Mouse (Mus musculus): Measurements from ENCODE around the gene Tbc1d32.

Tbc1d32 gene

GRCm38 (mm10) chr10:56106333-56106995 is 122.0 kb downstream of the Tbc1d32 start, which contains the start of gene Msl3l2:
Msl3l2 (plus strand) TSS chr10:56106917.
- DNase-seq, result peak; percentile 86

GRCm38 (mm10) chr10:56099641-56100310 is 128.7 kb downstream of the Tbc1d32 start:
- DNase-seq, result no peak

GRCm38 (mm10) chr10:56099126-56099525 is 129.4 kb downstream of the Tbc1d32 start:
- DNase-seq, result no peak

GRCm38 (mm10) chr10:56096757-56097156 is 131.7 kb downstream of the Tbc1d32 start:
- DNase-seq, result no peak

- no peak for DNase-seq
These were observed 133.9 kb downstream of the Tbc1d32 start for GRCm38 (mm10) chr10:56094586-56094985.

- DNase-seq, result no peak
These were observed 138.8 kb downstream of the Tbc1d32 start for GRCm38 (mm10) chr10:56089714-56090113.

- DNase-seq, result no peak
These were observed 165.7 kb downstream of the Tbc1d32 start for GRCm38 (mm10) chr10:56062746-56063145.

- no peak for DNase-seq
These were observed 167.2 kb downstream of the Tbc1d32 start for GRCm38 (mm10) chr10:56061238-56061830.

- DNase-seq, result no peak
These were observed 169.5 kb downstream of the Tbc1d32 start for GRCm38 (mm10) chr10:56058979-56059422.

- no peak for DNase-seq
These were observed 203.1 kb downstream of the Tbc1d32 start for GRCm38 (mm10) chr10:56025400-56025799.

- no peak for DNase-seq
These were observed 203.9 kb downstream of the Tbc1d32 start for GRCm38 (mm10) chr10:56024579-56024978.

- DNase-seq, result peak in 1 of 2 experiments; percentile 1
These were observed 248.5 kb downstream of the Tbc1d32 start for GRCm38 (mm10) chr10:55979898-55980521.

GRCm38 (mm10) chr10:55978001-55978400 is 250.5 kb downstream of the Tbc1d32 start:
- no peak for DNase-seq

Data from thymus, postnatal 36 days (tissue).